Mouse (Mus musculus) left cerebral cortex, postnatal 4 days (tissue): ENCODE data around the gene Zfp992. TPM values are rescaled to one million over a fixed set of nuclear protein-coding genes. Genes with fewer than 3 reads are reported as not detected.
A peak's percentile ranks its signal among the peaks of the same experiment; 100 is the strongest.
"Not testable (repeated sequence)": the region's sequence is repeated elsewhere in the genome, so short reads cannot be mapped to it uniquely, and the experiment has no call there.

Experiments used
- DNase-seq: peaks from one replicate; pipeline ENCODE4 v3.0.0-alpha.2; 2022
- intact Hi-C: fragments of 180-260 bp; cut with DNase I; formaldehyde crosslinking; loops from one replicate; pipeline ENCODE4 v1.15.1; 2025
- total RNA-seq, 2 experiments: library from RNA; stranded (reverse); gene quantifications; 2 replicates each; pipeline ENCODE4 v1.2.3; 2021

Zfp992 gene
- total RNA-seq: 1 to 10 TPM; 8.7 to 8.8 TPM

DNA sequence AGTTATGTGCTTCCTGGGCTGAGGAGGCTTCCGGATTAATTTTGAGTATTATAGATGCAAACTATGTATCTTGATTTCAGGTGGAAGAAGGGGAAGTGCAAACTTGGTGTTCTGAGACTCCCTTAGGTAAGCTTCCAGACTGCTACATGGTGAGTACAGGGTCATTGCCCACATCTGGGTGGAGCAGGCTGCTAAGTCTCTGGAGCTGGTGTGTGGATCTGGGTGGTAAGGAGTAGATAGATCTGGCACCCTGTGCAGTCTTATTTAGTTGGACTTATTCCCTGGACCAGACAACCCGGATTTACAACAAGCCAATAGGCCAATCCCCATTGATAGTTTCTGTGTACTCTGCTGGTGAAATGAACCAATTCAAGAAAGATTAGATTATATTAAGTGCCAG, at the start of gene Zfp992:
TSS of gene Zfp992 (plus strand) at position 74 of the 400 bp plus-strand sequence.
- DNase-seq, intact Hi-C loops: not testable (repeated sequence)

- intact Hi-C loops, DNase-seq: not testable (repeated sequence)
Observed at GRCm38 (mm10) chr4:146429467-146429866, 19.4 kb upstream of the Zfp992 start.

GRCm38 (mm10) chr4:146430876-146431275, 17.9 kb upstream of the Zfp992 start:
- DNase-seq, intact Hi-C loops: not testable (repeated sequence)

DNA sequence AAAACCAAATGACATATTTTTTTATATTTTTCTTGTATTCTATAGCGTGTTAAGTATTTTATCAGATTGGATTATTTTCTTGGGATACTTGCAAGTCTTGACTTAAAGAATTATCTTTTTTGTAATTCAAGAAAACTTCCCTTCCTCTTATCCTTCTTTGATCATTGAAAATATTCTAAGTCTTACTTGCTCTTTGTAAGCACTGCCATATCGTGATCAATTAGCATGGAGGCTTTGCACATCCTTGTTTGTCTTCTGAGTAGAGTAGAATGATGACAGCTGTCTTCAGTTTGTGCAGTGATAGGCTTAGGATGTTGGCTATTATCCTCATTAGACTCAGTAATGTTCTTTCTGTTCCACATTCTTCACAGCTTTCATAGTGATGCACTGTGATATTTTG, 13.3 kb upstream of the Zfp992 start:
- DNase-seq, intact Hi-C loops: not testable (repeated sequence)

GRCm38 (mm10) chr4:146437256-146437655, 11.6 kb upstream of the Zfp992 start:
- intact Hi-C loops, DNase-seq: not testable (repeated sequence)

DNA sequence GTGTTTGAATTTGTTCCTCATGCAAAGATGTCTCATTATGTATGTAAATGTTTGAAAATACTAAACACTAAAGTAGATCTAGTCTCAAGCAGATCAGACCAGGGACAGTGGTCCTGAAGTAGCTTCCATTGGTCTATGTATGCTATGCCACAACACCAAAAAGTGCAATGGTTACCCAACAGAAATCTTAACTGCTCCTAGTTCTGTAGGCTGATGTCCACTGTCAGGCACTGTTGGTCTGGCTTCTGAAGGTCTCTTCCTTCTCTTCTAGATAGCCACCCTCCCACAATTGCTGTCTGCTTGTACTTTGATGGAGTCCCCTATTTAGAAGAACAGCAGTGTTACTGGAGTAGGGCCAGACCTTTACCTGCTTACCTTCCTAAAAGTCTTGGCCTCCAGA, 4.5 kb upstream of the Zfp992 start:
- intact Hi-C loops, DNase-seq: not testable (repeated sequence)

DNA sequence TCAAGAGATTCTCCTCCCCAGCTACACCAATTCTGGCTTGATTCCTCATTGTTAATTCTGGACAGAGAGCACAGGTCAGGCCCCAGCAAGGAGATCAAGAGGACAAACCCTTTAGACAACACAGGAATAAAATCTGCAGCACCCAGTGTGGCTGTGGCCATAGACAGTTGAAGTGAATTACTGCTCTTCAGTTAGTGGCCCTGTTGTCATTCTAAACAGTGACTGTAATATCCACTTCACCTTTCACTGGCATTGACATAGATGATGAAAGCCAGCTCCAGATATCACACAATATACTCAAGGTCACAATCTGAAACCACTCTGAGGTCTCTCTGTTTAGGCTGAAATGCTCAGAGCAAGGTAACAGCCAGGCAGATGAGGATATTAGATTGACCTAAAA, 3.7 kb upstream of the Zfp992 start:
- intact Hi-C loops: not testable (repeated sequence)

GRCm38 (mm10) chr4:146446135-146446534, 2.7 kb upstream of the Zfp992 start:
- DNase-seq, intact Hi-C loops: not testable (repeated sequence)

More for the DNA sequence above, 3.7 kb upstream of the Zfp992 start:
- not testable (repeated sequence) for DNase-seq

- DNase-seq, intact Hi-C loops: not testable (repeated sequence)
Observed at GRCm38 (mm10) chr4:146447016-146447415, 1.8 kb upstream of the Zfp992 start.

DNA sequence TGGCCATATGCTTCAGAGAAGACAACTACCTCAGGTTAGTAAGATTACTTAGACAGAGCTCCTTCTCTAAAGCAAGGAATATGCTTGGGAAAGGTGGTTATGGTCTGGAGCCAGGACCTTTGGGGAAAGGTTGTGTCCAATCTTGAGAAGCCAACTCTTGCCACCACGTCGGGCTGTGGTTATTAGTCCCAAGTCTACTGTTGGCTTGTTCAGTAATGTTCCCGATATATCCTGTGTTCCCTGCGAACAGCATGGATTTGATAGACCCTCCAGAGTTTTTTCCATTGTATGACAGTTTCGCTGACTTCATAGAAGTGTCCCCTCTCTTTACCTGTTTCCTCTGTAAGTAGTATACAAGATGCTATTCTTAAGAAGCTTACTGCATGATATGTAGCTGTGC, 888 bp downstream of the Zfp992 start:
- intact Hi-C loops, DNase-seq: not testable (repeated sequence)

- intact Hi-C loops, DNase-seq: not testable (repeated sequence)
Observed at GRCm38 (mm10) chr4:146452576-146452975, 3.8 kb downstream of the Zfp992 start.

- DNase-seq, intact Hi-C loops: not testable (repeated sequence)
Observed at GRCm38 (mm10) chr4:146454170-146454569, 5.3 kb downstream of the Zfp992 start.

DNA sequence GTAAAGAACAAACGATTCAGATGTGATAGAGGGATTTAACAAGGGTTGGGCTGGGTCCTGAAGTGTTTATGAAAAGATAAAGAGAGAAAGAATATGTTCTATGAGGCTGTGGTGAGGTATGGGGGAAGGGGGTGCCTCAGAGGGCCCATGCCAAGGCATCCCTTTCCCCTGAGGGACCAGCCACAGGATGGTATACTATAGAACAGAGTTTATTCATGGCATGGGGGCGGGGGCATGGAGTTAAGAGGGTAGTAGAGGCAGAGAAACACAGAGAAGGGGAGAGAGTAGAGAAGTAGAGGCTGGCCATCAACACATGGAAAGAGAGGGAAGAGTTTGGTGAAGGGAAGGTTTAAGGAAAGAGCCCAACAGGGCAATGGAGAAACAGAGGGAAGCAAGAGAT, 6.1 kb downstream of the Zfp992 start:
- DNase-seq: no peak
- intact Hi-C loops: no loop called here

- peak; percentile 5 for DNase-seq
- intact Hi-C loops: no loop called here
Observed at GRCm38 (mm10) chr4:146455321-146455721, 6.5 kb downstream of the Zfp992 start.

DNA sequence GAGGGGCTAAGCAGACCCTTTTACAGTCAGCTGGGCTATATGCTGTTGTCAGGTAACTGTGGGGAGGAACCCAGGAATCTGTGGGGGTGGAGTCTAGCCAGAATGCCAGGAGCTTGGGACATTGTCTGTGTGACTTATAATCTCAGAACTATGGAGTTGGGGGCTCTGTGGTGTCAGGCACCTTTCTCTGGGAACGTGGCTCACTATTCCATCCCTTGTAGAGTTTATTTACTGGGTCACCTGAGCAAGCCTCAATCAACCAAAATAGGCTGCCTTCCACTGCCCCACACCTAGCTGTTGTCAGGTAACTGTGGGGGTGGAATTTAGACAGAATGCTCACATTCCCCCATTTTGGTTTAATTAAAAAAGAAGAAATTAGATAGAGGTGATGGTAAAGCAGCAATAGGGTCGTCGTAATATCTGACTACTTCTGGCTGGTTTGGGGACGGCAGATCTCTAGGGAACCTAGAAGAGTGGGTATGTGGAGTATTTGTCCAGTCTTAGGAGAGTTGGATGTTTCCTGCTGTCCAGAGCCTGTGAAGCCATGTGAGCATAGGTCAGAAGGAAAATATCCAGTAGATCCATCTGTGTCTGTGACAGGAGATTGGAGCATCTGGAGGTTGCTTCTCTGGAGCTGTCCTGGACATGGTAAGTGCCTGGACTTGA, 7.4 kb downstream of the Zfp992 start:
- DNase-seq: no peak
- intact Hi-C loops: no loop called here

GRCm38 (mm10) chr4:146457126-146457525, 8.3 kb downstream of the Zfp992 start:
- no peak for DNase-seq
- intact Hi-C loops: no loop called here

GRCm38 (mm10) chr4:146457720-146458119, 8.9 kb downstream of the Zfp992 start:
- intact Hi-C loops: no loop called here

GRCm38 (mm10) chr4:146459822-146460221, 11.0 kb downstream of the Zfp992 start:
- intact Hi-C loops, DNase-seq: not testable (repeated sequence)

More at GRCm38 (mm10) chr4:146457720-146458119, 8.9 kb downstream of the Zfp992 start:
- DNase-seq: no peak

DNA sequence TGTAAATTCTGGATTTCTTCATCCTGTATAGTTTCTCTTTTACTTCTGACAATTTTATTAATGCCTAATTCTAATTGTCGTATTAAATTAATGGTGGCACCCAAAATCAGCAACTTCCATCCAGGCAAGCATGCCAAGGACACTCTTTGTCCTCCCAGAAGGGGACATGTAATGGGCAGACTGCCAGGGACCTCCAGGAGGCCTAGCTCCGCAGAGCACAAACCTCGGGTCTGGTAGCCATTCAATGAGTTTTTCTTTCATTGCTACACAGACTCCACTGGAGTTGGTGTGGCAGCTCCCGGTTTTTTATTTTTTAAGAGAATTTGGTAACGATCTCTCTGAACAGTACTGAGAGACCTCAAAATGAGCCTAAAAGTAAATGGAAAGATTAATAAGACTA, 11.9 kb downstream of the Zfp992 start:
- peak; percentile 11 for DNase-seq
- intact Hi-C loops: not testable (repeated sequence)

DNA sequence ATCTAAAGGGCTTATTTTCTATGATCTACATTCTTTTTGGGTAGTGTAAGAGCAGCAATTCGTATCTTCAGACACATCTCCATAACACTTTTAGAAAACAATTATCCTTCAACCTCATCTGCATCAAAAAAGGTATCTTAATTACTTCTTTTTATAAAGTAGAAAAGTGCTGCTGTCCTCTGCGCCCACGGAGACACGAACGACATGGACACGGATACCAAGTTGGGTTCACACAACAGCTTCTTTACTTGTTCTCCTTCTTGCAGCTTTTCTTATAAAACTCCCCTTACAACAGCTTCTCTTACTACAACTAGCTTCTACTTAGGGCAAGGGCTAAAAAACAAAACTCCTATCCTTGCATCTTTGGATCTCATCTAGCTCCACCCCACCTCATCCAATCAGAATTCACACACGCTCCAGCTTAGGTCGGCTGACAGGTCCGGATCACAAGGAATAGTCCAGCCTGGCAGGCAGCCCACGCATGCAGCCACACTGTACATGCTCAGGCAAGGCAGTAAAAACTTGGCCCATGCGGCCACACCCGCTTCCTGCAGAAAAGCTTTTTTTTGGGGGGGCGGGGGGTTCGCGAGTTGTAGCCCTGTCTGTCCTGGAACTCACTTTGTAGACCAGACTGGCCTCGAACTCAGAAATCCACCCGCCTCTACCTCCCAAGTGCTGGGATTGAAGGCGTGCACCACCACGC, 15.0 kb downstream of the Zfp992 start:
- intact Hi-C loops, DNase-seq: not testable (repeated sequence)

DNA sequence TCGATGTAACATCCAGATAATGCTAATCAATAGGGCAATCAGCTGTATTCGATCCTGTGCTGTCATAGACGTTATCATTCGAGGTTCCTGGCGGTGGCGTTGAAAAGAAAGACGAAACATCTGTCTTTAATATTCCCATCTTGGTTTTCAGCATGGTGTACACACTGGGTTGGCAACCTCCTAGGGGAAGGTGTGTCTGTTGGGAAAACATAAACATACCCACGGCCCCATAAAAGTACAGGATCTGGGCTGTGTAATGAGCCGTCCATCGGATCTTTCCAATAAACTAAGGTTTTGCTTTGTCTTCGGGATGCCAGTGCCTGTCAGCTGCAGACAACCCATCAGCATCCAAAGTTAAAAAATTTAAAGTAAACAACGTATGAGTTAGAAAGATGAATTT, 21.2 kb downstream of the Zfp992 start:
- intact Hi-C loops, DNase-seq: not testable (repeated sequence)

- DNase-seq, intact Hi-C loops: not testable (repeated sequence)
Observed at GRCm38 (mm10) chr4:146474181-146474580, 25.4 kb downstream of the Zfp992 start.
